Mouse (Mus musculus): ENCODE results near the gene Sox13. TPM values are rescaled to one million over a fixed set of nuclear protein-coding genes. Genes with fewer than 3 reads are reported as not detected.

The Sox13 gene
- polyA plus RNA-seq, 1 experiment from 2014 or later = 12.3 TPM

DNA sequence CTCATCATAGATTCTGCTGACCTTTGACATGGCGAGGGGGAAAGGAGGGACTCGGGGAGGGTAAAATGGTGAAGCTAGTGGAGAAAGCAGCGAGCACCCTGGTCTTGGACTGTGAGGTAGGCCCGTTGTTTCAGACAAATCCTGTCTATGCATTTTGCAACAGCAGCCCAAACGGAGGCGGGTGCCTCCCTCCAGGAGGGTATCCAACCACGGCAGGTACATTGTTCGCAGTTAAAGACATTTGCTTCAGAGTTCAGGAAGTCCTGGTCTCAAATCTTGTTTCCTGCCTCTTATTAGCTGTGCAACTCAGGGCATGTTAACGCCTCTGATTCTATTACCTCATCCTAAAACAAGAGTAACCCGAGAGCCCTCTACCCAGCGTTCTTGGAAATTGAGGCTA lies 26.8 kb upstream of the Sox13 start:
- TF ChIP-seq CTCF (IDR thresholded peaks at IDR 0.05; ENCODE audit: low read depth) = no peak
- Histone ChIP-seq H3K9ac (ENCODE audit: low read depth, low read length) (no peak overlapping the region), H3K4me2 (replicated peaks; ENCODE audit: low read depth) (no peak overlapping the region), H3K4me3 (ENCODE audit: low read depth, low read length) (no peak overlapping the region), H3K9me3 (ENCODE audit: control insufficient read depth) (no peaks in the 10 kb centered on the region), H3K36me3 (ENCODE audit: control insufficient read depth, insufficient read depth) (no peaks in the 10 kb centered on the region), H3K27ac (ENCODE audit: low read depth, low read length) (0 out of 2 replicates have a peak overlapping the region, but pooled peaks have one; percentile 8), H3K27me3 (replicated peaks; ENCODE audit: control insufficient read depth, insufficient read depth, low read length) (no peaks in the 10 kb centered on the region), H3K4me1 (replicated peaks; ENCODE audit: control insufficient read depth, insufficient read depth, low read length) (peaks cover 21% of the 10 kb centered on the region)
- ATAC-seq = no peak
- WGBS = 75% methylated on average over 11 of the region's 11 CpGs

DNA sequence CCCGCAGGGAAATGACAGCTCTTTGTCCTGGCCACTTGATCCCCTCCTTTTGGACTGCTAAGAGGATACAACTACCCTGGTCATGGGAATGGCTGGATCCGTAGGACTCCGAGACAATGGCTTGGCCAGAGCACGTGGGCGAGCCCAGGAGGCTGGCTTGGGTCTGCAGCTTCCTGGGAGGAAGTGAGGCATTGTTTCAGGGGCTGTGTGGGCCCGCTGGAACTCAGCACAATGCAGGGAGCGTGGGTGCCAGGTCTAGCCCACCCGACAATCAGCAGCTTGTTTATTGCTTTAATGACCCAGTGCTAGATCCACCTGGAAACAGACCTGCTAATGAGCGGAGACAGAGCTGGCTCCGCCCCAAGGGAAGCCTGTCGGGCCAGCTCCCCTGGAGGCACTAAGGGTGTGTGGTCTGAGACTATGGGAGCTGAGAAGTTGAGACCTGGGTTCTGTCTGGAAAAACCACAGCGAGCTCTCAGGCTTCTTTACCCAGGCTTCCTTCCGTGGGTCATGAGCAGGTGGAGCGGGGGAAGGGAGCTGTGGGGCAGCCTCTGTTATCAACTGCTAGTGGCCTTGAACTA lies 24.3 kb upstream of the Sox13 start:
- no peak for ATAC-seq
- H3K4me1 ChIP-seq (replicated peaks; ENCODE audit: control insufficient read depth, insufficient read depth, low read length) = peaks cover 11% of the 10 kb centered on the region
- peak overlapping the region; percentile 22; the same call in 1 of the 2 replicates for H3K27ac ChIP-seq (ENCODE audit: low read depth, low read length)

DNA sequence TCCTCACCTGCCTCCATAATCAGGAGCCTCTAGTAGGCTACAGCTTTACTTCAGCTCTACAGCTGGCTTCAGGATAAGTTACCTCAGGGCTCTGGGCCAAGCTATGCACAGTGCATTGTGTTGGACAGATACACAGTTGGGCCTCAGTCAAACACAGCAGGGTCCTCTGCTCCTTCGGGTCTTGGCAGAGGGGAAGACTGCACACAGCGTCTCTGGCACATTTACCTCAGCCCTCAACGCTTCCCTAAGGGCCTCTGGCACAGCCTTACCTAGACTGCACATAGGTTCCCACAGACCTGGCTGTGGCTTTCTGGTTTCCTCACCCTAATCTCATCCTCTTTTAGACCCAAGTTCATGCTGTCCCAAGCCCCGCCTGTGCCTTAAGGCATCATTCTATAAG lies 22.1 kb upstream of the Sox13 start:
- ATAC-seq = no peak
- Histone ChIP-seq H3K4me3 (ENCODE audit: low read depth, low read length) (no peak overlapping the region), H3K9ac (ENCODE audit: low read depth, low read length) (no peak overlapping the region), H3K27ac (ENCODE audit: low read depth, low read length) (no peak overlapping the region), H3K4me2 (replicated peaks; ENCODE audit: low read depth) (no peak overlapping the region), H3K27me3 (replicated peaks; ENCODE audit: control insufficient read depth, insufficient read depth, low read length) (no peaks in the 10 kb centered on the region), H3K36me3 (ENCODE audit: control insufficient read depth, insufficient read depth) (no peaks in the 10 kb centered on the region), H3K4me1 (replicated peaks; ENCODE audit: control insufficient read depth, insufficient read depth, low read length) (peaks cover 5% of the 10 kb centered on the region; the same call in 1 of the 2 replicates), H3K9me3 (ENCODE audit: control insufficient read depth) (no peaks in the 10 kb centered on the region)
- 91% methylated on average over 4 of the region's 4 CpGs for WGBS
- TF ChIP-seq CTCF (IDR thresholded peaks at IDR 0.05; ENCODE audit: low read depth) = no peak

More for the DNA sequence above, 24.3 kb upstream of the Sox13 start:
- Histone ChIP-seq H3K27me3 (replicated peaks; ENCODE audit: control insufficient read depth, insufficient read depth, low read length) (no peaks in the 10 kb centered on the region), H3K9me3 (ENCODE audit: control insufficient read depth) (no peaks in the 10 kb centered on the region), H3K4me2 (replicated peaks; ENCODE audit: low read depth) (peak overlapping the region; percentile 50), H3K36me3 (ENCODE audit: control insufficient read depth, insufficient read depth) (no peaks in the 10 kb centered on the region), H3K4me3 (ENCODE audit: low read depth, low read length) (no peak overlapping the region), H3K9ac (ENCODE audit: low read depth, low read length) (peak overlapping the region; percentile 18; the same call in 1 of the 2 replicates)
- WGBS = 22% methylated on average over 14 of the region's 14 CpGs
- TF ChIP-seq CTCF (IDR thresholded peaks at IDR 0.05; ENCODE audit: low read depth) = peak; percentile 17; the same call in 1 of the 2 replicates

DNA sequence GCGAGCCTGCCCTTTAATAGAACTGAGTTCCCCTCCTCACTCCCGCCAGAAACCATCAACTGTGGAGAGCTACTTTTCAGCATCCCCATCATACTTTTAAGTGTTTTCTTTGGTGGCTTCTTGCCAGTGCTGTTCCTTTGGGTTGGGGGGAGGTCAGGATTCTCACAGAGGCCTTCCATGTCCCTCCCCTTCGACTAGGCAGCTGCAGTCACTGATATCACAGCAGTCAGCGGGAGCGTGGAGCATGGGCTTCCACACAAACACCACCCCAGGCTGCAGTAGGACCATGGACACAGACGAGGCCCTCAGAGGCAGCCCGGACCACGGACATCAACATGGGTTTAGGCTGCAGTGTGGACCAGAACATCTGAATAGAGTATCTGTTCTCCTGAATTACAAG lies 20.1 kb upstream of the Sox13 start:
- H3K9me3 ChIP-seq (ENCODE audit: control insufficient read depth) = no peaks in the 10 kb centered on the region
- no peak for ATAC-seq
- peaks cover 5% of the 10 kb centered on the region; the same call in 1 of the 2 replicates for H3K4me1 ChIP-seq (replicated peaks; ENCODE audit: control insufficient read depth, insufficient read depth, low read length)
- WGBS = 86% methylated on average over 8 of the region's 8 CpGs
- H3K36me3 ChIP-seq (ENCODE audit: control insufficient read depth, insufficient read depth) = no peaks in the 10 kb centered on the region
- H3K27ac ChIP-seq (ENCODE audit: low read depth, low read length) = no peak overlapping the region
- no peak for TF ChIP-seq CTCF (IDR thresholded peaks at IDR 0.05; ENCODE audit: low read depth)
- no peaks in the 10 kb centered on the region for H3K27me3 ChIP-seq (replicated peaks; ENCODE audit: control insufficient read depth, insufficient read depth, low read length)
- no peak overlapping the region for H3K9ac ChIP-seq (ENCODE audit: low read depth, low read length)
- H3K4me2 ChIP-seq (replicated peaks; ENCODE audit: low read depth) = no peak overlapping the region
- H3K4me3 ChIP-seq (ENCODE audit: low read depth, low read length) = no peak overlapping the region

DNA sequence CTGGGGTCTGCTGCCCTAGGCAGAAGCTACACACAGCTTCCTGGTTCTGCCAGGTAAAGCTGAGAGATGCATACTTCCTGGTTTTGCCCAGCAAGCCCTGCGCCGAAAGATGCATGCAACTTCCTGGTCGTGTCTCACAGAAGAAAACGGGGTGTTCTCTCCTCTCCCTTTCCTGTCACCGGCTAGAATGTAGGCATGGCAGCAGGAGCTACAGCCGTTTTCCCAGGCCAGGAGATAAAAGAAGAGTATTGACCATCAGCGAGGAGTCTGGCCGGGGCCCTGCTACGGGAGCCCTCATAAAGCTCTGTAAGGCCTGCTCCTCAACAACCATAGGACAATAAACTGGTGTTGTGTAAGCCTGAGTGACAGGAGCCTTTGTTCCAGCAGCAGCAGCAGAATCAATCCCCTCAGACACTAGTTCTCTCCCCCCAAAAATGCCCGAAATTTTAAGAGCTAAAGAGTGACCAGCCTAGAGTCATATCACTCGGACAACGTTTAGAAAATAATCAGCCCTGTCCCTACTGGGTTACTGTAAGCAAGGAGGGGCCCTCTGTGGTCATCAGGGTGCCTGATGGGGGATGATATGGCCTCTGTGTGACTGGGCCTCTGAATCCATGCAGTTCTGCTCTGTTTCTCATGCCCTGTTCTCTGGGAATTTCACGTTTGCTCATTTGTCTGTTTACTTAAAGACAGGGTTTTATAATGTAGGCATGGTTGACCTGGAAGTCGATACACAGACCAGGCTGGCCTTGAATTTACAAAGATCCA lies 13.9 kb upstream of the Sox13 start:
- H3K27me3 ChIP-seq (replicated peaks; ENCODE audit: control insufficient read depth, insufficient read depth, low read length) = no peaks in the 10 kb centered on the region
- no peaks in the 10 kb centered on the region for H3K36me3 ChIP-seq (ENCODE audit: control insufficient read depth, insufficient read depth)
- H3K4me2 ChIP-seq (replicated peaks; ENCODE audit: low read depth) = no peak overlapping the region
- H3K4me3 ChIP-seq (ENCODE audit: low read depth, low read length) = no peak overlapping the region
- no peaks in the 10 kb centered on the region for H3K4me1 ChIP-seq (replicated peaks; ENCODE audit: control insufficient read depth, insufficient read depth, low read length)
- peak; percentile 70 for ATAC-seq
- no peak overlapping the region for H3K9ac ChIP-seq (ENCODE audit: low read depth, low read length)
- 22% methylated on average over 14 of the region's 14 CpGs for WGBS
- H3K27ac ChIP-seq (ENCODE audit: low read depth, low read length) = peak overlapping the region; percentile 72
- TF ChIP-seq CTCF (IDR thresholded peaks at IDR 0.05; ENCODE audit: low read depth) = no peak
- no peaks in the 10 kb centered on the region for H3K9me3 ChIP-seq (ENCODE audit: control insufficient read depth)

DNA sequence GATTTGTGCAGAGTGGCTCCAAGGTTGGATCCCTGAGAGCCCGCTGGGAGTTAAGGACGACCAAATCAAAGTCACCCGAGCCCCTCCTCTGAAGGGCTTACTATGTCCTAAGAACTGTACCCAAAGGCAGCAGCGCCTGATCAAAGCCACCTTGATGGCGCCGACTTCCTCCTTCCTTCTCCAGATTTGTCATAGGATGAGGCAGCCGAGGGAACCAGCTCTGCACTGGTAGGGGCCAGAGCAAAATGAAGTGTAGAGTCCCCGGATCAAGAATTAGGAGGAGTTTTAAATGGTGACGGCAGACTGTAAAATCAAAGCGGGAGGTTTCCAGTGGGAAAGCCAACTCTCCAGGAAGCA lies 10.6 kb upstream of the Sox13 start:
- no peak for TF ChIP-seq CTCF (IDR thresholded peaks at IDR 0.05; ENCODE audit: low read depth)
- Histone ChIP-seq H3K4me3 (ENCODE audit: low read depth, low read length) (0 out of 2 replicates have a peak overlapping the region, but pooled peaks have one; percentile 13), H3K27ac (ENCODE audit: low read depth, low read length) (no peak overlapping the region), H3K4me1 (replicated peaks; ENCODE audit: control insufficient read depth, insufficient read depth, low read length) (no peaks in the 10 kb centered on the region), H3K9ac (ENCODE audit: low read depth, low read length) (no peak overlapping the region), H3K9me3 (ENCODE audit: control insufficient read depth) (no peaks in the 10 kb centered on the region), H3K36me3 (ENCODE audit: control insufficient read depth, insufficient read depth) (no peaks in the 10 kb centered on the region), H3K4me2 (replicated peaks; ENCODE audit: low read depth) (peak overlapping the region; percentile 54), H3K27me3 (replicated peaks; ENCODE audit: control insufficient read depth, insufficient read depth, low read length) (no peaks in the 10 kb centered on the region)
- WGBS = 36% methylated on average over 10 of the region's 10 CpGs
- ATAC-seq = peak; percentile 13; the same call in 1 of the 2 replicates

Measured in intestine, postnatal 0 days (tissue).